Mouse (Mus musculus) liver, postnatal 0 days (tissue): ENCODE measurements around the gene Smpd1. TPM values are rescaled to one million over a fixed set of nuclear protein-coding genes. Genes with fewer than 3 reads are reported as not detected.

ENCODE experiments used
- ATAC-seq: fragments of 200-750 bp; cut with Nextera tagmentation; 2 replicates; pipeline ENCODE4 v1.8.0; 2017; ENCODE audit warnings: mild to moderate bottlenecking, moderate library complexity
- DNase-seq: peaks from one replicate; pipeline ENCODE4 v3.0.0-alpha.2; 2016
- H3K27ac ChIP-seq: fragments of 300-500 bp; sonication (generic); 2 replicates; pipeline ENCODE4 v1.5.1; 2014; ENCODE audit warnings: antibody characterized with exemption, moderate library complexity, mild to moderate bottlenecking, low read depth
- H3K27me3 ChIP-seq: fragments of 300-500 bp; sonication (generic); 2 replicates; pipeline ENCODE4 v1.6.1; 2014; ENCODE audit warnings: low read length, control low read depth, mixed read lengths; ENCODE audit not compliant: insufficient read depth
- H3K36me3 ChIP-seq: fragments of 300-500 bp; sonication (generic); replicated peaks from 2 replicates; pipeline ENCODE4 v1.6.1; 2014; ENCODE audit warnings: mild to moderate bottlenecking, control low read depth, low read length, moderate library complexity, mixed read lengths; ENCODE audit not compliant: insufficient read depth
- H3K4me1 ChIP-seq: fragments of 300-500 bp; sonication (generic); 2 replicates; pipeline ENCODE4 v1.6.1; 2014; ENCODE audit warnings: antibody characterized with exemption, mild to moderate bottlenecking, control low read depth; ENCODE audit not compliant: insufficient read depth
- H3K4me2 ChIP-seq: fragments of 300-500 bp; sonication (generic); 2 replicates; pipeline ENCODE4 v1.6.1; 2014; ENCODE audit warnings: low read depth, mild to moderate bottlenecking, low read length, moderate library complexity, mixed read lengths
- H3K4me3 ChIP-seq: fragments of 300-500 bp; sonication (generic); 2 replicates; pipeline ENCODE4 v1.5.1; 2014; ENCODE audit warnings: low read depth, low read length
- H3K9ac ChIP-seq: fragments of 300-500 bp; sonication (generic); replicated peaks from 2 replicates; pipeline ENCODE4 v1.6.1; 2014; ENCODE audit warnings: mild to moderate bottlenecking, moderate library complexity
- H3K9me3 ChIP-seq: fragments of 300-500 bp; sonication (generic); 2 replicates; pipeline ENCODE4 v1.6.1; 2016; ENCODE audit warnings: mild to moderate bottlenecking, control low read depth, low read length, mixed read lengths
- CTCF ChIP-seq: sonication (generic); IDR thresholded peaks from 2 replicates; pipeline ENCODE4 v1.5.1; 2016; ENCODE audit warnings: antibody characterized with exemption, low read depth
- EP300 ChIP-seq: IDR thresholded peaks from 2 replicates; pipeline ENCODE4 v1.6.1; 2016; ENCODE audit warnings: antibody characterized with exemption, low read depth, mild to moderate bottlenecking
- WGBS: fragments of 180-500 bp; shearing (Covaris S2); extraction: QIAGEN DNeasy Blood & Tissue Kit; methylation state at CpG from one replicate; pipeline ENCODE4 v1.1.7; 2014; ENCODE audit not compliant: insufficient replicate concordance; 5-methylcytosine and 5-hydroxymethylcytosine counted together
- polyA plus RNA-seq: library from polyadenylated mRNA; unstranded; fragments of >200 nt; fragmentation: Nextera tagmentation; extraction: Ambion mirVana; gene quantifications from 2 replicates; pipeline ENCODE4 v1.2.1, GENCODE M21; 2015

Gene Smpd1
- polyA plus RNA-seq, 1 experiment from 2014 or later = 21.6 TPM

GRCm38 (mm10) chr7:105568583-105568982 is 14.4 kb downstream of the Smpd1 start:
- Histone ChIP-seq H3K4me2 (no peak overlapping the region), H3K27ac (no peak overlapping the region), H3K4me3 (no peak overlapping the region), H3K36me3 (no peaks in the 10 kb centered on the region), H3K9ac (no peak overlapping the region), H3K4me1 (no peaks in the 10 kb centered on the region), H3K27me3 (no peaks in the 10 kb centered on the region), H3K9me3 (no peaks in the 10 kb centered on the region)
- no peak for DNase-seq
- TF ChIP-seq CTCF = no peak
- WGBS = 48% methylated on average over 7 of the region's 7 CpGs
- peak; percentile 44 for ATAC-seq

- TF ChIP-seq EP300 = no peak
- no peak for TF ChIP-seq CTCF
- no peak overlapping the region for H3K4me2 ChIP-seq
- no peak overlapping the region for H3K9ac ChIP-seq
- ATAC-seq (peak; percentile 36), DNase-seq (no peak)
- H3K4me1 ChIP-seq = no peaks in the 10 kb centered on the region
- no peak overlapping the region for H3K27ac ChIP-seq
- H3K4me3 ChIP-seq = no peak overlapping the region
- WGBS = 39% methylated on average over 6 of the region's 6 CpGs
- H3K9me3 ChIP-seq = no peaks in the 10 kb centered on the region
- no peaks in the 10 kb centered on the region for H3K27me3 ChIP-seq
- H3K36me3 ChIP-seq = no peaks in the 10 kb centered on the region
Observed at GRCm38 (mm10) chr7:105568988-105569471, 14.9 kb downstream of the Smpd1 start.

- Histone ChIP-seq H3K4me2 (no peak overlapping the region), H3K4me3 (no peak overlapping the region), H3K9me3 (no peaks in the 10 kb centered on the region), H3K4me1 (no peaks in the 10 kb centered on the region), H3K27ac (no peak overlapping the region), H3K9ac (no peak overlapping the region), H3K27me3 (no peaks in the 10 kb centered on the region), H3K36me3 (no peaks in the 10 kb centered on the region)
- no peak for ATAC-seq
- no peak for TF ChIP-seq EP300
- no peak for TF ChIP-seq CTCF
- DNase-seq = no peak
- WGBS = 61% methylated on average over 12 of the region's 12 CpGs
Observed at GRCm38 (mm10) chr7:105569512-105570496, 15.6 kb downstream of the Smpd1 start.

- TF ChIP-seq CTCF (no peak), EP300 (no peak)
- no peaks in the 10 kb centered on the region for H3K9me3 ChIP-seq
- no peak overlapping the region for H3K27ac ChIP-seq
- no peak overlapping the region for H3K4me3 ChIP-seq
- ATAC-seq (no peak), DNase-seq (no peak)
- H3K27me3 ChIP-seq = no peaks in the 10 kb centered on the region
- no peaks in the 10 kb centered on the region for H3K36me3 ChIP-seq
- 65% methylated on average over 4 of the region's 4 CpGs for WGBS
- no peaks in the 10 kb centered on the region for H3K4me1 ChIP-seq
- H3K9ac ChIP-seq = no peak overlapping the region
- no peak overlapping the region for H3K4me2 ChIP-seq
Observed at GRCm38 (mm10) chr7:105570756-105571155, 16.6 kb downstream of the Smpd1 start.

GRCm38 (mm10) chr7:105572949-105573348 is 18.8 kb downstream of the Smpd1 start:
- no peak overlapping the region for H3K4me3 ChIP-seq
- H3K9me3 ChIP-seq = no peaks in the 10 kb centered on the region
- ATAC-seq (no peak), DNase-seq (no peak)
- no peak overlapping the region for H3K4me2 ChIP-seq
- TF ChIP-seq CTCF (no peak), EP300 (no peak)
- no peaks in the 10 kb centered on the region for H3K27me3 ChIP-seq
- no peaks in the 10 kb centered on the region for H3K4me1 ChIP-seq
- no peak overlapping the region for H3K27ac ChIP-seq
- no peaks in the 10 kb centered on the region for H3K36me3 ChIP-seq
- 86% methylated on average over 8 of the region's 8 CpGs for WGBS
- no peak overlapping the region for H3K9ac ChIP-seq

- no peak for DNase-seq
- TF ChIP-seq CTCF (no peak), EP300 (no peak)
- no peaks in the 10 kb centered on the region for H3K4me1 ChIP-seq
- H3K4me3 ChIP-seq = no peak overlapping the region
- no peak overlapping the region for H3K4me2 ChIP-seq
- WGBS = 72% methylated on average over 4 of the region's 4 CpGs
- no peak for ATAC-seq
- no peaks in the 10 kb centered on the region for H3K36me3 ChIP-seq
- 0 out of 2 replicates have a peak, but pooled peaks cover 2% of the 10 kb centered on the region for H3K27me3 ChIP-seq
- H3K27ac ChIP-seq = no peak overlapping the region
- H3K9me3 ChIP-seq = no peaks in the 10 kb centered on the region
- no peak overlapping the region for H3K9ac ChIP-seq
Observed at GRCm38 (mm10) chr7:105574537-105574936, 20.4 kb downstream of the Smpd1 start.
